Mouse (Mus musculus): ENCODE results near the gene Dmxl2.

Gene Dmxl2

DNA sequence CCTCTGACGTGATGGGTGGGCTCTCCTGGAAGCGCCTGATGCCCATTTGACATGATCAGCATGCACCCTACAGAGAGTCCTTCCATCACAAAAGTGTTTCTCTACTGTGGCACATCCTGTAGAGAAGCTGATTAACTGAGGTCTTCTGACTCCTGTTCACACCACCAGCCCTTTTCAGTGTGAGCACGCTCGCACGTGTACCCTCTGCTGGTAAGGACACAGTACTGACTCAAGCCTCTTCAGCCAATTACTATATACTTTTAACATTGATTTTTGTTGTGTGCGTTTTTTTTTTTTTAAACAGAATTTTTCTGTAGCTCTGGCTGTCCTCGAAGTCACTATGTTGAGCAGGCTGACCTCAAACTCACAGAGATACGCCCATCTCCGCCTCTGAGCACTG, 185.1 kb downstream of the Dmxl2 start:
- no peak for DNase-seq (ENCODE audit: low spot score)

Measured in adipocyte (in vitro differentiated cells).